Mouse (Mus musculus): Measurements from ENCODE around the gene Olfr1042.
"Not testable (repeated sequence)": the region's sequence is repeated elsewhere in the genome, so short reads cannot be mapped to it uniquely, and the experiment has no call there.

The Olfr1042 gene

GRCm38 (mm10) chr2:86161738-86162137 is at the start of gene Olfr1042:
Olfr1042 (minus strand) TSS chr2:86161838.
- DNase-seq: no peak

GRCm38 (mm10) chr2:86202909-86203308 is 41.3 kb upstream of the Olfr1042 start, which contains the start of gene Olfr1045:
Olfr1045 (minus strand) TSS chr2:86203009.
- DNase-seq: no peak

GRCm38 (mm10) chr2:86195863-86196262 is 34.2 kb upstream of the Olfr1042 start:
- DNase-seq: no peak

GRCm38 (mm10) chr2:86185583-86185982 is 23.9 kb upstream of the Olfr1042 start, which contains the start of gene Olfr52:
Olfr52 (minus strand) TSS chr2:86185683.
- DNase-seq: no peak

GRCm38 (mm10) chr2:86179950-86180349 is 18.3 kb upstream of the Olfr1042 start:
- DNase-seq: no peak

- no peak for DNase-seq
Measured at GRCm38 (mm10) chr2:86177720-86178119, 16.1 kb upstream of the Olfr1042 start, which contains the start of gene Olfr1044. Olfr1044 (minus strand) TSS chr2:86177820.

GRCm38 (mm10) chr2:86175422-86175821 is 13.8 kb upstream of the Olfr1042 start:
- not testable (repeated sequence) for DNase-seq

GRCm38 (mm10) chr2:86167422-86167821 is 5.8 kb upstream of the Olfr1042 start, which contains the start of gene Olfr1043:
Olfr1043 (minus strand) TSS chr2:86167522.
- DNase-seq: no peak

- DNase-seq: no peak
Measured at GRCm38 (mm10) chr2:86146632-86147031, 15.0 kb downstream of the Olfr1042 start, which contains the start of gene Olfr1040. Olfr1040 (minus strand) TSS chr2:86146732.

- DNase-seq: no peak
Measured at GRCm38 (mm10) chr2:86135828-86136227, 25.8 kb downstream of the Olfr1042 start, which contains the start of gene Olfr1039. Olfr1039 (minus strand) TSS chr2:86135928.

Data from right cerebral cortex, postnatal 25 days (tissue).